Mouse (Mus musculus) intestine, embryonic 16.5 days (tissue): ENCODE measurements around the gene Dlx4. TPM values are rescaled to one million over a fixed set of nuclear protein-coding genes. Genes with fewer than 3 reads are reported as not detected.

Experiments
- ATAC-seq: fragments of 200-750 bp; cut with Nextera tagmentation; 2 replicates; pipeline ENCODE4 v1.8.0; 2017; ENCODE audit warnings: moderate TSS enrichment, moderate library complexity
- H3K27ac ChIP-seq: fragments of 300-500 bp; sonication (generic); 2 replicates; pipeline ENCODE4 v1.5.1; 2014; ENCODE audit warnings: mild to moderate bottlenecking, low read length
- H3K27me3 ChIP-seq: fragments of 300-500 bp; sonication (generic); replicated peaks from 2 replicates; pipeline ENCODE4 v1.6.1; 2014; ENCODE audit warnings: low read length, control low read depth, mixed read lengths; ENCODE audit not compliant: control insufficient read depth, insufficient read depth
- H3K36me3 ChIP-seq: fragments of 300-500 bp; sonication (generic); 2 replicates; pipeline ENCODE4 v1.6.1; 2014; ENCODE audit warnings: low read length, control low read depth; ENCODE audit not compliant: control insufficient read depth, insufficient read depth
- H3K4me1 ChIP-seq: fragments of 300-500 bp; sonication (generic); 2 replicates; pipeline ENCODE4 v1.6.1; 2014; ENCODE audit warnings: low read length, control low read depth, mixed read lengths; ENCODE audit not compliant: control insufficient read depth, insufficient read depth
- H3K4me2 ChIP-seq: fragments of 300-500 bp; sonication (generic); 2 replicates; pipeline ENCODE4 v1.6.1; 2014; ENCODE audit warnings: low read depth, low read length, control low read depth
- H3K4me3 ChIP-seq: fragments of 300-500 bp; sonication (generic); 2 replicates; pipeline ENCODE4 v1.5.1; 2014; ENCODE audit warnings: mild to moderate bottlenecking, low read length
- H3K9ac ChIP-seq: fragments of 300-500 bp; sonication (generic); 2 replicates; pipeline ENCODE4 v1.6.1; 2014; ENCODE audit warnings: low read depth, low read length
- H3K9me3 ChIP-seq: fragments of 300-500 bp; sonication (generic); 2 replicates; pipeline ENCODE4 v1.6.1; 2016; ENCODE audit warnings: low read length, control low read depth; ENCODE audit not compliant: control insufficient read depth
- WGBS: fragments of 180-500 bp; shearing (Covaris S2); extraction: QIAGEN DNeasy Blood & Tissue Kit; methylation state at CpG from one replicate; pipeline ENCODE4 v1.1.7; 2014; 5-methylcytosine and 5-hydroxymethylcytosine counted together
- polyA plus RNA-seq: library from polyadenylated mRNA; unstranded; fragments of >200 nt; fragmentation: Nextera tagmentation; extraction: Ambion mirVana; gene quantifications from 2 replicates; pipeline ENCODE4 v1.2.1, GENCODE M21; 2015

The Dlx4 gene
- polyA plus RNA-seq, 1 experiment from 2014 or later, result 0.11 TPM

DNA sequence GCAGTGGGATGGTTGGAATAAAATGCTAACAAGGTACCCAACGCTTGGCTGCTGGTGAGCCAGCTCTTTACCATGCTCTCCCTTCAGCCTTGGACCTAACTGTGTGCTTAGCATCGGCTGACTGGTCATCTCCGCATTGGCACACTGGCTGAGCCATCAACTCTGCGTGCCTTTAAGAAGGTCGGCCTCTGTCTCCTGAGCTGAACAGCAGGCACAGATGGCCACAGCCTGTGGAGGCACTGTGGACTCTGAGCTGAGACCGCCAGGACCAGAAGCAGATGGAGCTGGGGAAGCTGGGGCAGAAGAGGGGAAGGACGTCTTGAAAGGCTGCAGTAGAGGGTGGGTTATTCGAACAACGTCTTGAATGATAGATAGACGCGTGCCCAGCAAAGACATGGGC is 17.7 kb downstream of the Dlx4 start:
- Histone ChIP-seq H3K4me1 (peaks cover 10% of the 10 kb centered on the region), H3K4me2 (no peak overlapping the region), H3K4me3 (no peak overlapping the region), H3K9me3 (no peaks in the 10 kb centered on the region), H3K27me3 (peaks cover 15% of the 10 kb centered on the region), H3K36me3 (no peaks in the 10 kb centered on the region), H3K27ac (no peak overlapping the region), H3K9ac (no peak overlapping the region)
- ATAC-seq, result no peak
- 69% methylated on average over 11 of the region's 11 CpGs for WGBS

DNA sequence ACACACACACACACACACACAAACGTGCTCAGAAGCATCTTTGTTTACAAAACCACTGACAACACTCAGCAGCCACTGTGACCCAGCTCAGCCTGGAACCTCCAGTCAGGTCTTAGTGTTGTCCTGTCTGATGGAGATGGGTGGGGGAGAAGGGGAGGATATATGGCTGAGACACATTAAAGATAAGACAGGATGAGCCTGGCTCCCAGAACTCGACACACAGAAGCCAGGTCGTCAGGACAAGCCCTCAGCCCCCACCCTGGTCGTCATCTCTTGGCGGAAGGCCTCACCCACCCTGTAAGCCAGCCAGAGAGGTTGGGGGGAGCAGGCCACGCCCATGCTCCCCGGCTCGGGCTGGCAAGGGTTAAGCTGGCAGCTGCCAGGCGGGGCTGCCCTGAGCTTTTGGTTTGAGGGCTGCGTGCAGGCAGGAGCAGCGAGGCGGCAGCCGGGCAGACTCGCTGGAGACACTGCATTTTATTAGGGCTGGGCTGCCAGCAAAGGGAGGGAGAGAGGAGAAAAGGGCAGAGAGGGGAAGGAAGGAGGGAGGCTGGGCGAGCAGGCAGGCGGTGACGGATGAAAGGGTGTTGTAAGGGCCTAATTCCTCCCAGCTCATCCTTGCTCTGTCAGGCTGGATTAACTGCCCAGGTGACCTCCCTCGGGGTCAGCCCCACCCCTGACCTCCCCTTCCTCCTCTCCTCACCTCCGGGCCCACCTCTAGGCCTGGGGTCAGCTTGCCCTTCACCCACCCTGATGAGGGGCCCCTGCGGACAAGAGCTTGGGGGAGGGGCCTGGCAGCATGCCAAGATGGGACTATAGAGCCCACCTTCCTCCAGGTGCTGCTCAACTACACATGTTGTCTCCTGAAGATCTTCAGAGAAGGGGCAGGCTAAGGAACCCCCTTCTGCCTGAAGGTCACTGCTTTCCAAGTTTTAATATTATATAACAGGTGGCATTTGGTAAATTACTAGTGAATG is 19.5 kb downstream of the Dlx4 start:
- Histone ChIP-seq H3K9ac (0 out of 2 replicates have a peak overlapping the region, but pooled peaks have one; percentile 27), H3K4me3 (no peak overlapping the region), H3K27ac (no peak overlapping the region), H3K36me3 (no peaks in the 10 kb centered on the region), H3K9me3 (no peaks in the 10 kb centered on the region), H3K4me2 (peak overlapping the region; percentile 11), H3K4me1 (peaks cover 13% of the 10 kb centered on the region), H3K27me3 (peaks cover 33% of the 10 kb centered on the region)
- 1% methylated on average over 20 of the region's 20 CpGs for WGBS
- peak; percentile 53 for ATAC-seq

DNA sequence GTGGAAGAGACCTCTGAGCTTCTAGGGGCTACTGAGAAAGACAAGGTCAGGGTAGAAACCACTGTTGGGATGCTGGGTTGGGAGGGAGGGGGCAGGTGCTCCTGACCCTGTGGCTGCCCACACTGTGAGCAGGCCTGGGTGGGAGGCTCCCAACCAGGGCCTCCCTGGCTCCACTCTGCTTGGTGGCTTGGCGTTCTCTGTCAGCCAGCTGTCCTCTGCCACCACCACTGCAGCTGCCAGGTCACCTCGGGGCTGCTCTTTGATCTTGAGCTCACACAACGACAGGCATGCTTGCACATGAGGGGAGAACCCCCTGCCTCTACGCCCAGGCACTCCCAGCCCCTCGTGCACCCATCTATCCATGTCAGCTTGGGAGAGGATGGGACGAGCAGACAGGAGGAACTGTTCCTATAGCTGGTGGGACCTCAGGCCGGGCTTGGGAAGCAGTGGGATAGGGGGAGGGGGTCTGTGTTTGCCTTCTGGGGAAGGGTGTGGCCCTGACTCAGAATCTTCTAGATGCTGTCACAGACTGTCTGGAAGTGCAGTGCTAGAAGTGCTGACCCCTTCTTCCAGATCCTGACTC is 20.6 kb downstream of the Dlx4 start:
- Histone ChIP-seq H3K9me3 (no peaks in the 10 kb centered on the region), H3K9ac (no peak overlapping the region), H3K4me1 (peaks cover 19% of the 10 kb centered on the region), H3K4me3 (no peak overlapping the region), H3K4me2 (no peak overlapping the region), H3K36me3 (no peaks in the 10 kb centered on the region), H3K27ac (no peak overlapping the region), H3K27me3 (peaks cover 43% of the 10 kb centered on the region)
- ATAC-seq, result no peak
- WGBS, result 39% methylated on average over 7 of the region's 7 CpGs

DNA sequence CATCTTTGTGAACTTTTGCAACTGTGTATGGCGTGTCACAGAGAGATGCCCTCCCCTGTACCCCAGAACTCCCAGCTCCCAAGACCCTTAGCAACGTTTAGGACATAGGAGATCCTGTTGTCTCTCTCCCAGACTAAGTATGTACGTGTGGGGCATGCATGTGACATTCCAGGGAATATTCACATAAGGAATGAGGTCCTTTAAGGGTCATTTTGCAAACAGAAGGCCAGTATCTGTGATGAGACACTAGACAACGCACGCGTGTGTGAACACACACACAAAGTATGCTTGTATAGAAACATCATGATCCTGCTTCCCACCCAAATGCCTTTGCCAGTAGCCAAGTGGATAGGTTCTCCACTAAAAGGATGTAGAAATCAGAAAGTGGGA is 24.0 kb downstream of the Dlx4 start:
- Histone ChIP-seq H3K9ac (no peak overlapping the region), H3K27ac (no peak overlapping the region), H3K36me3 (no peaks in the 10 kb centered on the region), H3K4me2 (no peak overlapping the region), H3K9me3 (no peaks in the 10 kb centered on the region), H3K4me1 (peaks cover 25% of the 10 kb centered on the region), H3K4me3 (no peak overlapping the region), H3K27me3 (peaks cover 68% of the 10 kb centered on the region)
- 52% methylated on average over 6 of the region's 6 CpGs for WGBS
- no peak for ATAC-seq

DNA sequence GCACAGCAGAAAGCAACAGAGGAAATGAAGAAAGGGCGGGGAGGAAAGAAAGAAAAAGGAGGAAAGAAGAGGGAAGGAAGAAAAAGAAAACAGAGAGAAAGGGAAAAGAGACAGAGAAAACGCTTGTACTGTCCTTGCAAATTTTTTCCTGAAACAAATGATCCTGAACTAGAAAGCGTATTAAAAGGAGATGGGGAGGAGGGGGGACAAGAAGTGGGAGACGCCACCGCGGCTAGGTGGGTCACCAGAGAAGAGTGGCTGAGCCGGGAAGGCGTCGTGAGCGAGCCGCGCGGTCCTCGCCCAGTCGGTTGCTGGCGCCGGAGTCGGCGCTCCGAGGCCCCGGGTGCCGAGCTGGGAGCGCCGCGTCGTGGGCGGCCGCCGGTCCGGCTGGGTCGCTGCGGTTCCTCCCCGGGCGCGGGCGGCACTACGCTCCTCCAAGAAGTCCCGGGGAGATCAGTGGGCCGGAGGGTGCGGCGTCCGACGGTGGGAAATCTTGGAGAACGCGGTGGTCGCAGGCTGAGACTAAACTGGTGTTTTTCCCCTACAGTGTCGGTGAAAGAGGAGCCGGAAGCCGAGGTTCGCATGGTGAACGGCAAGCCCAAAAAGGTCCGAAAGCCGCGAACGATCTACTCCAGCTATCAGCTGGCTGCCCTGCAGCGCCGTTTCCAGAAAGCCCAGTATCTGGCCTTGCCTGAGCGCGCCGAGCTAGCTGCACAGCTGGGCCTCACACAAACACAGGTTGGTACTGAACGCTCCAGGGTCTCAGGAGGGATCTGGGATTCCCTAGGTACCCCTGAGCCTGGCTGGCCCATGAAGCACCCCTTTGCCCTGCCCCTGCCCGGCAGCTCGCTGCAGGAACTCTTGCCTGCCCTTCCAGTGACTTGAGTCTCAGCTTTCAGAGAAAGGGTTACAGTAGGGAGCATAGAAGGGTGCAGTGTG is 24.6 kb downstream of the Dlx4 start:
- no peak for ATAC-seq
- peak overlapping the region; percentile 45 for H3K4me3 ChIP-seq
- peak overlapping the region; percentile 51 for H3K9ac ChIP-seq
- H3K27ac ChIP-seq, result no peak overlapping the region
- H3K9me3 ChIP-seq, result no peaks in the 10 kb centered on the region
- H3K36me3 ChIP-seq, result no peaks in the 10 kb centered on the region
- peaks cover 20% of the 10 kb centered on the region for H3K4me1 ChIP-seq
- WGBS, result 2% methylated on average over 53 of the region's 63 CpGs
- peak overlapping the region; percentile 60 for H3K4me2 ChIP-seq
- peaks cover 68% of the 10 kb centered on the region for H3K27me3 ChIP-seq

DNA sequence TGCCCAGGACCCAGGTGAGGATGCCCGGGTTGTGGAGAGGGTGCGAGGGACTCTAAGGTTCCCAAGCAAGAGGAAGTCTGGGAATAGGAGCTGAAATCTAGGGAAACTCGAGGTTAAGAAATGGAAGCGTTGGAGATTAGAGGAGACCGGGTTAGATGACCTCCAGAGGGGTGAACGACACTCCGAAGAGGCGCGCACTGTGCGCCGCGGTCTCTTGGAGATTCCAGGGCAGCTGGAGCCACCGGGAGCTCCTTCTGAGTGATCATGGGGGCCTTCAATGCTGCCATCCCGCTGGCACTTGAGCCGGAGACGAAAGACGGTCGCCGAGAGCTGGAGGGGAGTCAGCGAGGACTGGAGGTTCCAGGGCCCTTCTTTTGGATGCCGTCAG is 25.4 kb downstream of the Dlx4 start:
- H3K4me3 ChIP-seq, result peak overlapping the region; percentile 45
- no peaks in the 10 kb centered on the region for H3K36me3 ChIP-seq
- peak overlapping the region; percentile 71 for H3K4me2 ChIP-seq
- no peak overlapping the region for H3K9ac ChIP-seq
- H3K9me3 ChIP-seq, result no peaks in the 10 kb centered on the region
- 2% methylated on average over 21 of the region's 21 CpGs for WGBS
- H3K27ac ChIP-seq, result no peak overlapping the region
- no peak for ATAC-seq
- H3K27me3 ChIP-seq, result peaks cover 68% of the 10 kb centered on the region
- peaks cover 18% of the 10 kb centered on the region for H3K4me1 ChIP-seq

DNA sequence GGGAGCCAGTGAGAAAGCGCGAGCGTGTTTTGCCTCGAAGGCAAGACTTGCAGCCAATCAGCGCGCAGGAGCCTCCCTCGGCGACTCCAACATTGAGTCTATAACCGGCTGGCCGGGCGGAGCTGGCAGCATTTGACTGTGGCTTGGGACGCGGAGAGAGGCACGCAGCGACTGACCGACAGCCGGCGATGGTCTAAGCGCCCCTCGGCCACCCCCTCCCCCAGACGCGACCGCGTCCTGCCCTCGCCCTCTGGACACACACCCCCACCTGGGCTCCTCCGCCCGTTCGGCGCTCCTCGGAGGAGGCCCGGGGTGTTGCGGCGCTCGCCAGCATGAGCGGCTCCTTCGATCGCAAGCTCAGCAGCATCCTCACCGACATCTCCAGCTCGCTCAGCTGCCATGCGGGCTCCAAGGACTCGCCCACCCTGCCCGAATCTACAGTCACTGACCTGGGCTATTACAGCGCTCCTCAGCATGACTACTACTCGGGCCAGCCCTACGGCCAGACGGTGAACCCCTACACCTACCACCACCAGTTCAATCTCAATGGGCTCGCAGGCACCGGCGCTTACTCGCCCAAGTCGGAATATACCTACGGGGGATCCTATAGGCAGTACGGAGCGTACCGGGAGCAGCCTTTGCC is 26.0 kb downstream of the Dlx4 start, which contains the start of gene Dlx3:
Gene Dlx3 (plus strand): TSS at position 130 of the 643 bp plus-strand sequence.
- Histone ChIP-seq H3K27ac (no peak within 1 kb of the TSS), H3K4me1 (peaks cover 18% of the 10 kb centered on the region), H3K4me3 (peak within 1 kb of the TSS; percentile 45), H3K27me3 (peaks cover 65% of the 10 kb centered on the region), H3K36me3 (no peaks in the 10 kb centered on the region), H3K4me2 (peak within 1 kb of the TSS; percentile 71), H3K9ac (no peak within 1 kb of the TSS), H3K9me3 (no peaks in the 10 kb centered on the region)
- peak; percentile 32; the same call in 1 of the 2 replicates for ATAC-seq
- WGBS, result under 1% methylated on average over 53 of the region's 55 CpGs

DNA sequence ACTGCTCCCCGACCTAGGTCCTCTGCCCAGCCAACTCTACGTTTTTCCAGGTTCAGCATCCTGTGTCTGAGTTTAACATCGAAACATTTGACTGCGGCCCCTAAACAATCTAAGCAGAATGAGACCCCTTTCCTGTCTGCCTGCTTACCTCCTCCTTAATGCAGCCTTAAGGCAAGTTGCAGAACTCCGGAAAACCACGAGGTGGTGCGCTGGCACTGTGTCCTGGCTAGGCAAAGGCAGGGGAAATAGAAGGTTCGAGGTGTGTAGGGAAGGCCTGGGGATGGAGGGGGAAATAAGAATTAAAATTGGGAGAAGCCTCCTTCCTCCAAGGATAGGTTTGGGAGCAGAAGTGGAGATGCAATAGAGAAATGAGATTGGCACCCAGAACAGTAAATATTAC is 27.6 kb downstream of the Dlx4 start:
- Histone ChIP-seq H3K36me3 (no peaks in the 10 kb centered on the region), H3K9me3 (no peaks in the 10 kb centered on the region), H3K27me3 (peaks cover 54% of the 10 kb centered on the region), H3K4me3 (no peak overlapping the region), H3K27ac (no peak overlapping the region), H3K9ac (no peak overlapping the region), H3K4me2 (no peak overlapping the region), H3K4me1 (peaks cover 18% of the 10 kb centered on the region)
- 3% methylated on average over 8 of the region's 8 CpGs for WGBS
- no peak for ATAC-seq
